Mouse (Mus musculus) thymus, postnatal 4 days (tissue): ENCODE results near the gene Olfr729.

Experiments used
- DNase-seq: peaks from one replicate; pipeline ENCODE4 v3.0.0; 2021

Olfr729 gene

GRCm38 (mm10) chr14:50152810-50153209 lies at the start of gene Olfr729:
Gene Olfr729 (minus strand): TSS chr14:50152910.
- DNase-seq, result no peak

- DNase-seq, result no peak
Observed at GRCm38 (mm10) chr14:50188098-50188497, 35.4 kb upstream of the Olfr729 start, which contains the start of gene Olfr730. Gene Olfr730 (minus strand): TSS chr14:50188198.

GRCm38 (mm10) chr14:50142580-50142979 lies 10.1 kb downstream of the Olfr729 start, which contains the start of gene Olfr728:
Gene Olfr728 (minus strand): TSS chr14:50142680.
- no peak for DNase-seq

GRCm38 (mm10) chr14:50122886-50123285 lies 29.8 kb downstream of the Olfr729 start, which contains the start of gene Olfr727:
Gene Olfr727 (plus strand): TSS chr14:50123186.
- DNase-seq, result no peak
